Mouse (Mus musculus): ENCODE measurements around the gene Wasf1.

DNA sequence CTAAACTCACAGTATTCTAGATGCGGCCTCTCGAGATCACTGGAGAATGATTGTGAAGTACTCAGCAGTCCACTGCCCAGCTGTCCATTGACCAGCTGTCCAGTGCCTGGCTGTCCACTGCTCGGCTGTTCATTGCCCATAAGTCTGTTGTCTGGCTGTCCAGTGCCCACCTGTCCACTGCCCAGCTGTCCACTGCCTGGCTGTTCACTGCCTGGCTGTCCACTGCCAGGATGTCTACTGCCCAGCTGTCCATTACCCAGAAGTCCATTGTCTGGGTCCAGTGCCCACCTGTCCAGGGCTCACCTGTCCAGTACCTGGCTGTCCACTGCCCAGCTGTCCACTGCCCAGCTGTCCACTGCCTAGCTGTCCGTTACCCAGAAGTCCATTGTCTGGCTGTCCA lies 78.7 kb downstream of the Wasf1 start:
- TF ChIP-seq EP300 (optimal IDR thresholded peaks at IDR 0.05) = no peak
- no peak for TF ChIP-seq CTCF (IDR thresholded peaks at IDR 0.05; ENCODE audit: low read depth)
